Mouse (Mus musculus) ES-E14 (cell line): Measurements from ENCODE around the gene 1700025C18Rik. TPM values are rescaled to one million over a fixed set of nuclear protein-coding genes. Genes with fewer than 3 reads are reported as not detected.

Source experiments
- DNase-seq: peaks from one replicate; pipeline ENCODE4 v3.0.0-alpha.2; 2013; ENCODE audit warnings: low read depth, low spot score
- H3K27ac ChIP-seq: 2 replicates; pipeline ENCODE4 v1.5.1; 2012; ENCODE audit warnings: low read depth, mild to moderate bottlenecking, low read length, moderate library complexity, mixed read lengths; ENCODE audit not compliant: poor library complexity, insufficient read depth, severe bottlenecking
- H3K36me3 ChIP-seq: 2 replicates; pipeline ENCODE4 v1.6.1; 2012; ENCODE audit warnings: mild to moderate bottlenecking, low read length, moderate library complexity, mixed read lengths; ENCODE audit not compliant: control insufficient read depth, poor library complexity, insufficient read depth, severe bottlenecking
- H3K4me1 ChIP-seq, 2 experiments: fragments of 150-350 bp in 1 of 2; sonication (generic) in 1 of 2; 2 replicates each; pipeline ENCODE4 v1.6.1; 2012; ENCODE audit warnings: low read length in 2 of 2, mild to moderate bottlenecking in 1 of 2, mixed read lengths in 1 of 2; ENCODE audit not compliant: control insufficient read depth in 2 of 2, insufficient read depth in 2 of 2, poor library complexity in 1 of 2
- H3K4me3 ChIP-seq, 2 experiments: fragments of 150-350 bp in 1 of 2; sonication (generic) in 1 of 2; 2 replicates each; pipeline ENCODE4 v1.5.1; 2012; ENCODE audit warnings: low read length in 2 of 2, low read depth in 1 of 2, mild to moderate bottlenecking in 1 of 2, mixed read lengths in 1 of 2; ENCODE audit not compliant: insufficient read depth in 1 of 2, poor library complexity in 1 of 2, severe bottlenecking in 1 of 2
- H3K9ac ChIP-seq: 2 replicates; pipeline ENCODE4 v1.6.1; 2012; ENCODE audit warnings: low read depth, mild to moderate bottlenecking, low read length, mixed read lengths; ENCODE audit not compliant: poor library complexity, insufficient read depth, severe bottlenecking
- H3K9me3 ChIP-seq: fragments of 150-350 bp; sonication (generic); 2 replicates; pipeline ENCODE4 v1.6.1; 2012; ENCODE audit warnings: low read depth, mild to moderate bottlenecking, low read length; ENCODE audit not compliant: control insufficient read depth, insufficient read depth
- CHD2 ChIP-seq: IDR thresholded peaks from 2 replicates; pipeline ENCODE4 v1.6.1; 2014; ENCODE audit warnings: mild to moderate bottlenecking, low read depth, low read length, inconsistent platforms
- HCFC1 ChIP-seq: IDR thresholded peaks from 2 replicates; pipeline ENCODE4 v1.6.1; 2012; ENCODE audit warnings: low read length, inconsistent platforms, borderline replicate concordance; ENCODE audit not compliant: insufficient read depth
- MAFK ChIP-seq: IDR thresholded peaks from 2 replicates; pipeline ENCODE4 v1.6.1; 2014; ENCODE audit warnings: mild to moderate bottlenecking, low read depth, low read length, inconsistent platforms; ENCODE audit not compliant: insufficient read depth
- ZC3H11A ChIP-seq: IDR thresholded peaks from 2 replicates; pipeline ENCODE4 v1.6.1; 2012; ENCODE audit warnings: low read depth, mild to moderate bottlenecking, inconsistent platforms, low read length, borderline replicate concordance
- ZNF384 ChIP-seq: IDR thresholded peaks from 2 replicates; pipeline ENCODE4 v1.6.1; 2012; ENCODE audit warnings: low read depth, low read length, inconsistent platforms
- in situ Hi-C, 2 experiments: fragments of 600-800 bp; cut with MboI; formaldehyde crosslinking; loops; one replicate each; pipeline ENCODE4 v1.15.1; 2025; ENCODE audit warnings: low sequenced_read_pairs in 2 of 2, inconsistent platforms in 1 of 2; ENCODE audit not compliant: unreplicated experiment in 2 of 2
- total RNA-seq: library from RNA; depleted of rRNA; stranded (reverse); fragments of 300-350 nt; gene quantifications from 2 replicates; pipeline ENCODE4 v1.2.3, GENCODE M21; 2012

Gene 1700025C18Rik
- total RNA-seq, 1 experiment, result not detected

DNA sequence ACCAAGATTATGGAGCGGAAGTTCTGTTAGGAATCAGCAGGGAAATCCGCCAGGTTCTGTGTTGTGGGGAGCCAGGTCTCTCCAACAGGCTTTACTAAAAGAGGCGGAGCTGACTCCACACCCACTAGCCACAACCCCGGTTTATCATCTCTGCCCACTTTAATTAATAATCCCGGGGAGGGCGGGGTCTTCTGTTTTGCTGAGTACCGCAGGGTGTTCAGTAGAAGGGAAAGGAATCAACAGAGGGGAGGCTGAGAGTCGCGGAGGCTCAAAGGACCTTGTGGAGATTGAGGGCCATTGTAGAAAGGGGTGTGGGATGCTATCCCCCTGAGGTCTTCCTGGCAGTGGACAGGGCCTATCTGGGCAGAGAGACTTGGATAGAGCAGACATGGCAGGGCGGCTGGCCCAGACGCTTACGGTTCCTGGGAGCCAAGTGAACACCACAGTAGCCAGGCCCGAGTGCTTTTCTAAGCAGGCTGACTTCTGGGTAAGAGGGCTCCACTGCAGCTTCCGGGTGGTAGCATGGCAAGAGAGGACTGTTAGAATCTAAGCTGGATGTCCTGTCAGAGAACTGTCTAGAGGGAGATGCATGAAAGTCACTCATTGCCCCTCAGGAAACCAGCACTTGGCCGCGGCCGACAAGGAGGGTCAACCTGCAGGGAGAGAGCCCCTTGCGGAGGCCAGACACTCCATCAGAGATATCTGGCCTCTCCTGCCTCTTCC, 39.6 kb downstream of the 1700025C18Rik start:
- DNase-seq, result no peak
- no peak overlapping the region for H3K27ac ChIP-seq
- no peak overlapping the region for H3K4me3 ChIP-seq
- no peaks in the 10 kb centered on the region for H3K9me3 ChIP-seq
- peaks cover under 1 to 3% of the 10 kb centered on the region in 2 experiments; a peak in 1 of 4 replicates for H3K4me1 ChIP-seq
- no peaks in the 10 kb centered on the region for H3K36me3 ChIP-seq
- in situ Hi-C loops, result no loop called here
- H3K9ac ChIP-seq, result no peak overlapping the region
- TF ChIP-seq HCFC1 (no peak), CHD2 (no peak), ZC3H11A (no peak), MAFK (no peak), ZNF384 (no peak)

DNA sequence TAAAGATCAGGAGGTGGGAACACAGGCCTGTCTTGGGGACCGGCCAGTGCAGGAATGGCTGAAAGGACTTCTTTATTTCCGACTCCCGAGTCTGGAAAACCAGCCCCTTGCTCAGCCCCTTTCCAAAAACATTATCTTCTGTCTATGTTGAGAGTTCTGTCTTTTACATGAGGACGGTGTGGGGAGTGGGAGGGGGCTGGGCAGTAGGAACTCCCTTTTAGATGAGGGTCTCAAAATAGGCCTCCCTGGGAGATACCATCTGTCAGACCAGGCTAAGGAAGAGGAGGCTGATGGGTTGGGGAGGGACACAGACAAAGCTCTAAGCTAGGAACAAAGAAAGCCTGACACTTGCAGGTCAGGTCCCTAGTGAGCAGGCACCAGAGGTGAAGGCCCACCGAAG, 41.5 kb downstream of the 1700025C18Rik start:
- in situ Hi-C loops, result no loop called here
- Histone ChIP-seq H3K27ac (no peak overlapping the region), H3K4me3 (no peak overlapping the region), H3K9ac (no peak overlapping the region), H3K4me1 (no peaks in the 10 kb centered on the region), H3K9me3 (no peaks in the 10 kb centered on the region), H3K36me3 (no peaks in the 10 kb centered on the region)
- DNase-seq, result no peak
- no peak for TF ChIP-seq CHD2
- TF ChIP-seq ZC3H11A, result no peak
- TF ChIP-seq HCFC1, result no peak
- no peak for TF ChIP-seq MAFK
- TF ChIP-seq ZNF384, result no peak

DNA sequence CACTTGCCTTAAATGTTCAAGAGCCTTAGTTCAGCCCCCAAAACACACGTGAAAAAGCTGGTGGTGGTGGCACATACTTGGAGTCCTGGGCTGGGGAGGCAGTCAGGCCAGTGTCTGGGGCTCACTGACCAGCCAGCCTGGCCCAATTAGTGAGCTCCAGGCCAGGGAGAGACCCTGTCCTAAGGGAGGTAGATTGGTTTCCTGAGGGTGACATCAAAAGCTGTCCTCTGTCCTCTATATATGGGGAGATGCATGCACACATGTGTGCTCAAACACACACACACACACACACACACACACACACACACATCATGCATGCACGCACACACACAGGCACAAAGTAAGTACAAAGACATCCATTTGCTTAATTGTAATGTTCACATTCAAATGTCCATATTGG, 46.8 kb downstream of the 1700025C18Rik start:
- no peaks in the 10 kb centered on the region for H3K9me3 ChIP-seq
- no peaks in the 10 kb centered on the region for H3K36me3 ChIP-seq
- in situ Hi-C loops, result no loop called here
- H3K9ac ChIP-seq, result no peak overlapping the region
- no peak for DNase-seq
- H3K4me1 ChIP-seq, result no peaks in the 10 kb centered on the region
- H3K27ac ChIP-seq, result no peak overlapping the region
- TF ChIP-seq HCFC1 (no peak), CHD2 (no peak), ZC3H11A (no peak), MAFK (no peak)
- no peak overlapping the region for H3K4me3 ChIP-seq

DNA sequence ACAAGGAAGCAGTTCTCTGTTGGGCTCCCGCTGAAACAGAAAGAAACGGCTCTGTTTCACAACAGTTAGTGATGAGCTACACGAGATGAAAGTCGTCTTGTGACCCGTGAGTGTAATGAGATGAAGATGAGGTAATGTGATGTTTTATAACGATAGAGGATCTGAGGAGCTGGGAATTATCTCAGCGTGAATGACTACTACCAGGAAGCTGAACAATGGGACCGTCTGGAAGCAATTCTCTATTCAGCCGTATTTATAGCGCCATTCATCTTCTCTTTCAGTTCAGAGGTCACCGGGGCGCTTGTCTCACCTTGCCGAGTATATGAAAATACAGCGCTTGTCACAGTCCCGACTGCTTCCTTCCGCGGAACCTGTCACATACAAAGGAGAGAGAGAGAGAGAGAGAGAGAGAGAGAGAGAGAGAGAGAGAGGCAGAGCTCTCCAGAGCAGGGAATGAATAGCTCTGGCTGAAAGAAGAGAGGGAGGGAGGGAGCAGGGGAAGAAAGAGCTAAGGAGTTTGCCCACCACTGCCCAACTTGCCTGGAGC, 47.4 kb downstream of the 1700025C18Rik start:
- H3K9ac ChIP-seq, result no peak overlapping the region
- no peaks in the 10 kb centered on the region for H3K4me1 ChIP-seq
- no peaks in the 10 kb centered on the region for H3K36me3 ChIP-seq
- DNase-seq, result no peak
- TF ChIP-seq ZC3H11A (no peak), CHD2 (no peak), ZNF384 (no peak), HCFC1 (no peak), MAFK (no peak)
- in situ Hi-C loops, result no loop called here
- H3K9me3 ChIP-seq, result no peaks in the 10 kb centered on the region
- H3K4me3 ChIP-seq, result no peak overlapping the region
- H3K27ac ChIP-seq, result no peak overlapping the region

DNA sequence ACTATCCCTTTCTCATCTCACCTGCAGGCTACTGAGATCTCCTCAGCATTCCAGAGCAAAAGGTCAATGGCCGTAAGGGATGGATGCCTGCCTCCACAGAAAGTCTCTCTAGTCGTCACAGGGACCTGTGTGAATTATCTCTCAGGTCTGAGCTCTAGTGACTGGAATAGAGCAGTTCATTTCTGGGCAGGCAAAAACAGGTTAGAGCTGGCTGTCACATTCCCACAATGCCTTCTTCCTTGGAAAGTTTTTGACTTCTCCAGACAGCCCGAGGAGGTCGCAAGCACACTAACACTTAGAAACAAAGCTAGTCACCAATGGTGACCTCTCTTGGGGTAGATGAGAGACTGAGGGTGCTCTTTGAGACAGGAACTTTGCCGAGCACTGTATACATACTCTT, 48.4 kb downstream of the 1700025C18Rik start:
- in situ Hi-C loops, result no loop called here

More for the DNA sequence above, 48.4 kb downstream of the 1700025C18Rik start:
- TF ChIP-seq ZC3H11A, result no peak
- TF ChIP-seq MAFK, result no peak
- TF ChIP-seq HCFC1, result no peak
- no peak for TF ChIP-seq CHD2
- no peak for TF ChIP-seq ZNF384
- Histone ChIP-seq H3K36me3 (no peaks in the 10 kb centered on the region), H3K4me3 (no peak overlapping the region), H3K27ac (no peak overlapping the region), H3K9ac (no peak overlapping the region), H3K9me3 (no peaks in the 10 kb centered on the region), H3K4me1 (no peaks in the 10 kb centered on the region)
- no peak for DNase-seq
